Mouse (Mus musculus) myocyte (in vitro differentiated cells): ENCODE results near the gene Tnr.

ENCODE experiments used
- CEBPB ChIP-seq: IDR thresholded peaks from 2 replicates; pipeline ENCODE4 v1.6.1; 2011; ENCODE audit warnings: mild to moderate bottlenecking, moderate library complexity; ENCODE audit not compliant: poor library complexity, insufficient read depth, severe bottlenecking
- E2F4 ChIP-seq: IDR thresholded peaks from one replicate; pipeline ENCODE4 v1.6.1; 2011; ENCODE audit warnings: mild to moderate bottlenecking, control low read depth, moderate library complexity; ENCODE audit not compliant: insufficient read depth
- MAX ChIP-seq: IDR thresholded peaks from one replicate; pipeline ENCODE4 v1.6.1; 2011; ENCODE audit warnings: low read depth, mild to moderate bottlenecking, control low read depth
- MYOD1 ChIP-seq, 3 experiments: IDR thresholded peaks; one replicate each; pipeline ENCODE4 v1.6.1; 2011; ENCODE audit warnings: control low read depth in 2 of 3, low read depth in 2 of 3, mild to moderate bottlenecking in 2 of 3, moderate library complexity in 1 of 3; ENCODE audit not compliant: insufficient read length in 2 of 3, control insufficient read depth in 1 of 3
- POLR2A ChIP-seq: IDR thresholded peaks from one replicate; pipeline ENCODE4 v1.6.1; 2011; ENCODE audit warnings: low read depth, mild to moderate bottlenecking, control low read depth, moderate library complexity; ENCODE audit not compliant: insufficient read length
- POLR2AphosphoS2 ChIP-seq: IDR thresholded peaks from one replicate; pipeline ENCODE4 v1.6.1; 2011; ENCODE audit warnings: low read depth, control low read depth; ENCODE audit not compliant: insufficient read length
- SRF ChIP-seq: IDR thresholded peaks from one replicate; pipeline ENCODE4 v1.6.1; 2011; ENCODE audit warnings: low read depth; ENCODE audit not compliant: control insufficient read depth, insufficient read length
- TCF12 ChIP-seq: IDR thresholded peaks from one replicate; pipeline ENCODE4 v1.6.1; 2011; ENCODE audit warnings: mild to moderate bottlenecking, control low read depth; ENCODE audit not compliant: poor library complexity, insufficient read depth, severe bottlenecking
- TCF3 ChIP-seq: IDR thresholded peaks from one replicate; pipeline ENCODE4 v1.6.1; 2011; ENCODE audit warnings: low read depth, control low read depth; ENCODE audit not compliant: insufficient read length
- USF1 ChIP-seq: IDR thresholded peaks from one replicate; pipeline ENCODE4 v1.6.1; 2011; ENCODE audit warnings: low read depth, mild to moderate bottlenecking, control low read depth, moderate library complexity

DNA sequence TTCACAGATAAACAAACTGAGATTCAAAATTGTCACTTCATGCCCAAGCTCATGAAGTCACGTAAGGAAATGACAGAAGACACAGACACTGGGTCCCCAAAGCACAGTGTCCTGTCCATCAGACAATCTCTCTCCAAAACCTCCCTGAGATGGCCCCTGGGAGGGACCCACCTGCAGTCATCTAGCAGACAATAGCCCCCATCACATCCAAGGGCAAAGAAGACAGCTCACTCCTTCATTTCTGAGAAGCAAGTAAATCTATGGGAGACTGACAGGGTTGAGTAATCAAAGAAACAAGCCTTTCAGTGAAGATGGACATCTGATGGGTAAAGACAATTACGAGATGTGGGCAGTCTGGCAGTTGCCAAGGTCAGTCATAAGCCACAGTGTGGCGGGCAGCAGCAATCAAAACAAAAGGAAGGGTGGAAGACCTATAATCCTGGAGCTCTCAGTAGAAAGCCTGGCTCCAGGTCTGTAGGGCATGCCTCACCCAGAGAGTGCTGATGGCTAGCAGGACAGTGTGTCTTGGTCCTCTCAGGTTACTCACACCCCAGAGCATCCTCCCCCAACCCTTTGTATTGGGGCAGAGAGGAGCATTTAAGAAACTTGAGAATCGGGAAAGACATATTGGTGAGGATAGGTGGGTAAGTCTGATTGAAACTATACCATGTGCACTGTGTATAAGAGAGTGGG lies 310.2 kb downstream of the Tnr start:
- no peak for TF ChIP-seq POLR2A
- TF ChIP-seq MAX = no peak
- no peak for TF ChIP-seq MYOD1 (IDR thresholded peaks at IDR 0.05; ENCODE audit: control insufficient read depth in 1 of 3, insufficient read length in 2 of 3, low read depth in 2 of 3)
- TF ChIP-seq USF1 = no peak
- TF ChIP-seq TCF12 = no peak
- TF ChIP-seq E2F4 = no peak
- TF ChIP-seq POLR2AphosphoS2 = no peak
- TF ChIP-seq TCF3 = no peak
- no peak for TF ChIP-seq SRF
- no peak for TF ChIP-seq CEBPB
